Mouse (Mus musculus): ENCODE measurements around the gene Gm12248.

GRCm38 (mm10) chr11:58018701-58019100 lies 74.2 kb downstream of the Gm12248 start:
- TF ChIP-seq CTCF (IDR thresholded peaks at IDR 0.05; ENCODE audit: insufficient read depth, low read length) (no peak), POLR2A (IDR thresholded peaks at IDR 0.05; ENCODE audit: borderline replicate concordance, extremely low read depth, low read depth, low read length) (no peak)

Measured in lung, adult 2 months (tissue).